Mouse (Mus musculus): ENCODE results near the gene Rex2.
"Not testable (repeated sequence)": the region's sequence is repeated elsewhere in the genome, so short reads cannot be mapped to it uniquely, and the experiment has no call there.

Gene Rex2

GRCm38 (mm10) chr4:147021550-147021949 lies at the start of gene Rex2:
Gene Rex2 (plus strand): TSS chr4:147021850.
- not testable (repeated sequence) for DNase-seq (ENCODE audit: low spot score in 2 of 2)

DNA sequence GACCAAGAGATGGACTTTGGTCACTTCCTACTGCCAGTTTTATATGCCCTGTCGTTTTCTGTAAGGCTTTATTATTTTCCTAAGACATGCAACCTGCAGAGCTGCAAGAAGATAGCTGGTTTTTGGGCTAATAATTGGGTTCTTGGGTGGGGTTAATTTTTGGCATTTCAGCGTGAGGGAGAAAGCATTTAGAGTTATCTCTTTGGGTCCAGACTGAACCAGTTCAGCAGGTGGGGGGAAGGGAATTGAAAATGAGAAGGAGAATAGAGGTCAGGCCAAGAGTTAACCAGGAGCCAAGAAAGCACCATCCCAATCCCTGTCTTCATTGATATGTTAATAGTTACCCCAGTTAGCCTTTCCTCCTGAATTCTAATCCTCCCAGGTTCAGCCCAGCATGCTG lies 45.1 kb upstream of the Rex2 start:
- DNase-seq (ENCODE audit: low spot score in 2 of 2): not testable (repeated sequence)

DNA sequence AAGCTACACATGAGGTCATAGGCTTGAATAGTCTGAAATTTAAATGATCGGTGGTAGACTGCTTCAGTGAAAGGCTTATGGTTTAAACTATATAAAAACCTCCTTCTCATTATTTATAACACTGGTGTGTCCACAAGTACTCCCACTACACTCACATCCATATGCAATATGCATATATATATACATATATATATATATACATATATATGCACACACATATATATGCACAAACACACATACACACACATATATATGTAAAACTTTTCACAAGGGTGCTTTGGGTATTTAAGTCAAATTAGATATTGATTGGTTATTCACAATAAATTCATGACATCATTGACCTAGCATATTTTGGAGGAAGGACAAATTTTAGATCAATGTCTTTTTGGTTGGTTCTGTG lies 3.2 kb upstream of the Rex2 start:
- DNase-seq (ENCODE audit: low spot score in 2 of 2): not testable (repeated sequence)

DNA sequence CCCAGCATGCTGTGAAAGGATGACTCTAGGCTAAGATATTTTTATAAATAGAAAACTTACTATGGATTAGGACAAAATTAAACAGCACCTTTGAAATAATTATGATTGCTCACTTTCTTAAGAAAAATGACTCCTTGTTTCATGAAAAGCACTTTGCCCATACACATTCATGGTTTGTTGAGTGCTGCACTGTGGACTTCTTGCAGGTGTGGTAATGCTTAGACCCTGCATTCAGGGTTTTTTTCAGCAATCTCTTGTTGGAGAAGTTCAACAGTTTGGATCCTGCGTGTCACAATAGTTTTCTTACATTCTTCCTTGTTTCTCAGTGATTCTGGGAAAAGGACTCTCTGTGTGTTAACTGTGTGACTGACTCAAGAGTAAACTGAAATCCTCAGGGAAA lies 4.7 kb downstream of the Rex2 start:
- not testable (repeated sequence) for DNase-seq (ENCODE audit: low spot score in 2 of 2)

GRCm38 (mm10) chr4:147031308-147032036 lies 9.8 kb downstream of the Rex2 start:
- not testable (repeated sequence) for DNase-seq (ENCODE audit: low spot score in 2 of 2)

DNA sequence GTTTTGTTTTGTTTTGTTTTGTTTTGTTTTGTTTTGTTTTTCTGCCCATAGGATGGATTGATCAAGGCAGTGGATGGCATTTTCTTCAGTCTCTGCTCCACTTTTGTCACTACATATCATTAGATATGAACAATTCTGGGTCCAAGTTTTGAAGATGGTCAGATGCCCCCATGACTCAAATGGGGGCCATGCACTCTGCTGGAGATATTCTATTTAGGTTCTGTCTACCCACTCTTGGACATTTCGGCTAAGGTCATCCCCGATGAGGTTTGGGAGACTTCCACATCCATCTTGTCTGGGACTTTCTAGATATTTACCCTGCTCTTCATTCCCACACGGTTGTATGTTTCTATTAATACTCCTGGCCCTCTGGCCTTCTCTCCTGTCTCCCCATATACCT lies 42.1 kb downstream of the Rex2 start:
- not testable (repeated sequence) for DNase-seq (ENCODE audit: low spot score in 2 of 2)

DNA sequence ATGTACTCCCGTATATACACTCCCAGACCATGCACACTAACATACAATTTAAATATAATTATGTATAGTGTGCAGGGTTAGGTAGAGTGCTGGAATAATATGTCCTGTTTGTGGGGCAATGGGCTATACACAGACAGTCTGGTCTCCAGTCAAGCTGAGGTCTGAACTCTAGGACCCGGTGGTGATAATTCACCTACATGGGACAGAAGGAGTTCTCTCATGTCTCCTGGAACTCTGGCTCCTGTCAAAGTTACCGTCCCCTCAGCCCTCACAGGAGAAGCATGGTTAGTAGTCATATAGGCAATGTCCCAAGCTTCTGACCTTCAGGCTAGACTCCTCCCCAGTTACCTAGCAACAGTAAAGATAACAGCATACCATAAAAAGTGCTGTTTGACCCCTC lies 44.2 kb downstream of the Rex2 start:
- DNase-seq (ENCODE audit: low spot score in 2 of 2): not testable (repeated sequence)

GRCm38 (mm10) chr4:147066380-147066779 lies 44.7 kb downstream of the Rex2 start:
- DNase-seq (ENCODE audit: low spot score in 2 of 2): not testable (repeated sequence)

DNA sequence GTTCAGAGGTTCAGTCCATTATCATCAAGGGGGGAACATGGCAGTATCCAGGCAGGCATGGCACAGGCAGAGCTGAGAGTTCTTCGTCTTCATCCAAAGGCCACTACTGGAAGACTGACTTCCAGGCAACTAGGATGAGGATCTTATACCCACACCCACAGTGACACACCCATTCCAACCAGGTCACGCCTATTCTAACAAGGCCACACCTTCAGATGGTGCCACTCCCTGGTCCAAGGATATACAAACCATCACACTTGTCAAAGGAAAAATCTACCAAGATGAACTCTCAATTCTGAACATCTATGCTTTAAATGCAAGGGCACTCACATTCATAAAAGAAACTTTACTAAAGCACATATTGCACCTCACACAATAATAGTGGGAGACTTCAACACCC lies 74.0 kb downstream of the Rex2 start:
- not testable (repeated sequence) for DNase-seq (ENCODE audit: low spot score in 2 of 2)

GRCm38 (mm10) chr4:147101666-147102626 lies 80.3 kb downstream of the Rex2 start:
- DNase-seq (ENCODE audit: low spot score in 2 of 2): peak in 1 of 2 experiments; percentile 9

- not testable (repeated sequence) for DNase-seq (ENCODE audit: low spot score in 2 of 2)
These were observed 82.2 kb downstream of the Rex2 start for GRCm38 (mm10) chr4:147103814-147104213.
